Mouse (Mus musculus) heart, embryonic 10.5 days (tissue): ENCODE measurements around the gene Epha1. TPM values are rescaled to one million over a fixed set of nuclear protein-coding genes. Genes with fewer than 3 reads are reported as not detected.
A peak's percentile ranks its signal among the peaks of the same experiment; 100 is the strongest.

ENCODE experiments used
- DNase-seq: peaks from one replicate; pipeline ENCODE4 v3.0.0-alpha.2; 2017; ENCODE audit warnings: low spot score
- H3K27ac ChIP-seq: fragments of 300-500 bp; sonication (generic); 2 replicates; pipeline ENCODE4 v1.5.1; 2016; ENCODE audit warnings: mild to moderate bottlenecking
- H3K27me3 ChIP-seq: fragments of 300-500 bp; sonication (generic); 2 replicates; pipeline ENCODE4 v1.6.1; 2016; ENCODE audit warnings: mild to moderate bottlenecking; ENCODE audit not compliant: poor library complexity, insufficient read depth, severe bottlenecking
- H3K36me3 ChIP-seq: fragments of 300-500 bp; sonication (generic); 2 replicates; pipeline ENCODE4 v1.6.1; 2016; ENCODE audit warnings: mild to moderate bottlenecking, moderate library complexity
- H3K4me1 ChIP-seq: fragments of 300-500 bp; sonication (generic); 2 replicates; pipeline ENCODE4 v1.6.1; 2016; ENCODE audit warnings: mild to moderate bottlenecking
- H3K4me3 ChIP-seq: fragments of 300-500 bp; sonication (generic); 2 replicates; pipeline ENCODE4 v1.5.1; 2016; ENCODE audit warnings: mild to moderate bottlenecking, moderate library complexity
- H3K9me3 ChIP-seq: fragments of 300-500 bp; sonication (generic); 2 replicates; pipeline ENCODE4 v1.6.1; 2016; ENCODE audit warnings: mild to moderate bottlenecking, moderate library complexity
- WGBS: fragments of 180-500 bp; shearing (Covaris S2); methylation state at CpG from one replicate; pipeline ENCODE4 v1.1.7; 2016; 5-methylcytosine and 5-hydroxymethylcytosine counted together
- polyA plus RNA-seq: library from polyadenylated mRNA; unstranded; fragments of >200 nt; fragmentation: Nextera tagmentation; extraction: Ambion mirVana; gene quantifications from 2 replicates; pipeline ENCODE4 v1.2.1, GENCODE M21; 2016

The Epha1 gene
- polyA plus RNA-seq, 1 experiment from 2014 or later, result 4.8 TPM

- Histone ChIP-seq H3K27me3 (no peaks in the 10 kb centered on the region), H3K9me3 (no peaks in the 10 kb centered on the region), H3K4me1 (peaks cover 45% of the 10 kb centered on the region), H3K4me3 (no peak overlapping the region), H3K27ac (peak overlapping the region; percentile 36; the same call in 1 of the 2 replicates), H3K36me3 (no peaks in the 10 kb centered on the region)
- 14% methylated on average over 3 of the region's 3 CpGs for WGBS
- no peak for DNase-seq
Measured at GRCm38 (mm10) chr6:42369870-42370269, 3.2 kb downstream of the Epha1 start.

- DNase-seq, result no peak
- Histone ChIP-seq H3K36me3 (peaks cover 14% of the 10 kb centered on the region), H3K27me3 (no peaks in the 10 kb centered on the region), H3K4me1 (peaks cover 34% of the 10 kb centered on the region), H3K27ac (no peak overlapping the region), H3K9me3 (no peaks in the 10 kb centered on the region), H3K4me3 (no peak overlapping the region)
- WGBS, result 84% methylated on average over 6 of the region's 6 CpGs
Measured at GRCm38 (mm10) chr6:42365215-42365614, 7.9 kb downstream of the Epha1 start.

DNA sequence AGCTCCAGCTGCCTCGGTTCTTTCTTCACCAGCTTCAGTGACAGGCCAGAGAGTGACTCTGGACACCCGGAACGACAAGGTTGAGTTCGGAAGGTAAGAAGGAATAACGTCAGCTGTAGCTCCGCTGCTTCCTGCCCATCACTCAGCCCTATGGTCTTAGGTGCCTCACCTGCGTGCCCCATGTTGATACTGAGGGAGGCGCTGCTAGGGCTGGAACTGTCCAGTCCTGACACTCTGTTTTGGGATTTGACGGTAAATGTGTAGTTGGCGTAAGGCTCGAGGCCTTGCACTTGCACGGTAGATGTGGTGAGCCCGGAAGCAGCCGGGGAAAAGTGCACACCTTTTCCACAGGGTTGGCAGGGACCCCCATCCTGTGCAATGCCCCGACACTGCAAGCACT, 8.5 kb downstream of the Epha1 start:
- DNase-seq, result no peak
- Histone ChIP-seq H3K27me3 (no peaks in the 10 kb centered on the region), H3K36me3 (peaks cover 20% of the 10 kb centered on the region), H3K9me3 (no peaks in the 10 kb centered on the region), H3K4me1 (peaks cover 33% of the 10 kb centered on the region), H3K27ac (no peak overlapping the region), H3K4me3 (no peak overlapping the region)
- WGBS, result 88% methylated on average over 15 of the region's 15 CpGs

GRCm38 (mm10) chr6:42364066-42364465, 9.0 kb downstream of the Epha1 start:
- no peak overlapping the region for H3K4me3 ChIP-seq
- no peak for DNase-seq
- H3K4me1 ChIP-seq, result peaks cover 33% of the 10 kb centered on the region
- no peak overlapping the region for H3K27ac ChIP-seq
- no peaks in the 10 kb centered on the region for H3K27me3 ChIP-seq
- H3K36me3 ChIP-seq, result peaks cover 25% of the 10 kb centered on the region
- 61% methylated on average over 4 of the region's 4 CpGs for WGBS
- no peaks in the 10 kb centered on the region for H3K9me3 ChIP-seq

- WGBS, result 38% methylated on average over 3 of the region's 3 CpGs
- Histone ChIP-seq H3K27ac (peak overlapping the region; percentile 67; the same call in 1 of the 2 replicates), H3K9me3 (no peaks in the 10 kb centered on the region), H3K4me3 (no peak overlapping the region), H3K4me1 (peaks cover 40% of the 10 kb centered on the region), H3K27me3 (no peaks in the 10 kb centered on the region), H3K36me3 (peaks cover 36% of the 10 kb centered on the region)
- no peak for DNase-seq
Measured at GRCm38 (mm10) chr6:42362974-42363373, 10.1 kb downstream of the Epha1 start.

GRCm38 (mm10) chr6:42362497-42362896, 10.6 kb downstream of the Epha1 start:
- 65% methylated on average over 1 of the region's 1 CpGs for WGBS
- Histone ChIP-seq H3K27ac (peak overlapping the region; percentile 67; the same call in 1 of the 2 replicates), H3K4me1 (peaks cover 45% of the 10 kb centered on the region)

GRCm38 (mm10) chr6:42362074-42362473, 11.0 kb downstream of the Epha1 start:
- Histone ChIP-seq H3K27ac (no peak overlapping the region), H3K36me3 (peaks cover 45% of the 10 kb centered on the region)

More at GRCm38 (mm10) chr6:42362497-42362896, 10.6 kb downstream of the Epha1 start:
- DNase-seq, result no peak
- Histone ChIP-seq H3K4me3 (no peak overlapping the region), H3K36me3 (peaks cover 41% of the 10 kb centered on the region), H3K9me3 (no peaks in the 10 kb centered on the region), H3K27me3 (no peaks in the 10 kb centered on the region)

DNA sequence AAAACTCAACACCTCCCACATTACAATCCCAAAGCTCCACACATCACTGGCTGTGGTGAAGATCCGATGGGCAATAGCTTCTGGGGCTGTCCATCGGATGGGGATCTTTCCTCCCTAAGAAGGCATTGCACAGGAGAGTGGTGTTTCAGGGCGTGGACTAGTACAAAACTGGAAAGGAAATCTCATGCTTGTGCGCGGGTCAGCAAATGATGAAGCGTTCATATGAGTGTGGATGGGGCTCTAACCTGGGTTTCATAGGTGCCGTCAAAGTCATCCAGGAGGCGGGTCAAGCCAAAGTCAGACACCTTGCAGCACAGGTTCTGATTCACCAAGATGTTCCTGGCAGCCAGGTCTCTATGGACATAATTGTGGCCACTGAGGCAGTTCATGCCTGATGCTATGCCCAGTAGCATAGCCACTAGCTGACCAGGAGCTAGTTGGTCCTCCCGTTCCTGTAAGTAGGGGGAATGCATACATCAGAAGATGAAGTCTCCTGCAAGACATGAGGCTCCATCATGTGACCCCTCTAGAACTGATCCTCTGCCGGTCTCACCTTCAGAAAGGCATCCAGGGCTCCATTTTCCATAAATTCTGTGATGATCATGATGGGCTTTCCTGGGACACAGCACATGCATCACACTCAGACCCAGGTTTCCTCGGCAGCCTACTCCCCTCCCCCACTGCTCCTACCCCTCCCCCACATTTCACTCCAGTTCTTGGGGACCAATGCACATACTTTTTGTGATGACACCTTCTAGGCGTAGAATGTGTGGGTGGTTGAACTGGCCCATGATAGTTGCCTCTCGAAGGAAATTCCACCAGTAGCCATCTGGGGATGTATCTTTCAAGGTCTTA, 11.8 kb downstream of the Epha1 start:
- H3K4me3 ChIP-seq, result no peak overlapping the region
- 87% methylated on average over 13 of the region's 13 CpGs for WGBS
- no peak for DNase-seq
- H3K9me3 ChIP-seq, result no peaks in the 10 kb centered on the region
- H3K36me3 ChIP-seq, result peaks cover 53% of the 10 kb centered on the region
- H3K27me3 ChIP-seq, result no peaks in the 10 kb centered on the region
- peaks cover 57% of the 10 kb centered on the region for H3K4me1 ChIP-seq
- H3K27ac ChIP-seq, result no peak overlapping the region

More at GRCm38 (mm10) chr6:42362074-42362473, 11.0 kb downstream of the Epha1 start:
- Histone ChIP-seq H3K27me3 (no peaks in the 10 kb centered on the region), H3K4me3 (no peak overlapping the region), H3K9me3 (no peaks in the 10 kb centered on the region), H3K4me1 (peaks cover 49% of the 10 kb centered on the region)
- no peak for DNase-seq
- 54% methylated on average over 1 of the region's 1 CpGs for WGBS

GRCm38 (mm10) chr6:42360231-42360840, 12.7 kb downstream of the Epha1 start:
- 93% methylated on average over 6 of the region's 6 CpGs for WGBS
- DNase-seq, result no peak
- Histone ChIP-seq H3K36me3 (peaks cover 63% of the 10 kb centered on the region), H3K9me3 (no peaks in the 10 kb centered on the region), H3K27me3 (no peaks in the 10 kb centered on the region), H3K27ac (no peak overlapping the region), H3K4me3 (no peak overlapping the region), H3K4me1 (peaks cover 63% of the 10 kb centered on the region)

DNA sequence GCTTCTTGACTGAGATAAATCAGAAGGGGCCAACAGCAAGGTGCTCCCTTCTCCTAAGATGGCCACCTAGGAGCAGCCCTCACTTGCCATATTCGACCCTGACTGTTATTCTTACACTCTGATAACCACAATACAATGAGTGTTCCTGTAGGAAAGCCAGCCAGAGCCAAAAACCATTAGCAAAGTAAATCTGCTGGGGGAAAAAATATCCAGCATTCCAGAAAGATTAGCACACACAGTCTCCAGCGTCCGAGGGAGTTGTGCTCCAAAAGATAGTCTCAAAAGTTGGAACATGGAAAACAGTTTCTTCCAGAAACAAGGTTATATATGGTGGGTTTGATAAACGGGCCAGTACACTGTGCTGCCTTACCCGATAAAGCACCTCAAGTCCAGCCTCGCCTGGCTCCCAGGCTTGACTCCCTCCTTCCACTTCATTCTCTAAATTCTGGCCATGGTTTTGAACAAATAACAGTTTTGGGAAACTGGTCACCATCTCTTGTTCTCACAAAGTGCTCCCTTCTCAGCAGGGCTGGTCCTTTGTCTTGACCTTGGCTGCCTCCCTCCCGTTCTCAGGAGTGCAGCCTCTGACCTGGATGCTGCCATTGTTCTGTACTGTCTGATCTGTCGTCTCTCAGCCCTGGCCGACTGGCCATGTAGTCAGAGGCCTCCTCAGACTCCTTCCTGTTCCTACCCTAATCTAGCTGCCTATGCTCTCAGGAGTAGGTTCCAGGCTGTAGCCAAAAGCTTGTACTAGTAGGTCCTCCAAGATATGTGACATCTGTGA, 13.5 kb downstream of the Epha1 start:
- H3K27ac ChIP-seq, result peak overlapping the region; percentile 29; the same call in 1 of the 2 replicates
- DNase-seq, result no peak
- WGBS, result 58% methylated on average over 9 of the region's 9 CpGs
- H3K4me3 ChIP-seq, result no peak overlapping the region
- H3K27me3 ChIP-seq, result no peaks in the 10 kb centered on the region
- H3K9me3 ChIP-seq, result no peaks in the 10 kb centered on the region
- peaks cover 68% of the 10 kb centered on the region for H3K4me1 ChIP-seq
- peaks cover 70% of the 10 kb centered on the region for H3K36me3 ChIP-seq

DNA sequence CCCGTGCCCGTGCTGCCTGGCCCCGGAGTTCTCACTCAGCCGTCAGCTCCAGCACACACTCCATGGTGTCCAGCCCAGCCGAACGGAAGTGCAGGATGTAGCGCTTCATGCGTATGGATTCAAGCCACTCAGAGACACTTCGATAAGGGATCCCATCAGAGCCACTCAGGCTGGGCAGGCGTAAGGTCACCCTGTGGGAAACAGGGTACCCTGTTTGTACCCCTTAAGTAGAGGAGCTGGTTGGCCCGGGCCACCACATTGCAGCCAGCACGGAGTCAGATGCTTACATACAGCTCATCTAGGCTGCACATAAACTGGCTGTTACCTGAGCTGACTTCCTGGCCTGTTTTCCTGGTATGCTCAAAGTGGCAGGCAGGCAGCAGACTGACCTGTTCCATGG, 14.2 kb downstream of the Epha1 start:
- DNase-seq, result no peak
- Histone ChIP-seq H3K4me3 (no peak overlapping the region), H3K36me3 (peaks cover 74% of the 10 kb centered on the region), H3K9me3 (no peaks in the 10 kb centered on the region), H3K4me1 (peaks cover 73% of the 10 kb centered on the region), H3K27ac (no peak overlapping the region), H3K27me3 (no peaks in the 10 kb centered on the region)
- WGBS, result 91% methylated on average over 12 of the region's 12 CpGs

- Histone ChIP-seq H3K36me3 (peaks cover 84% of the 10 kb centered on the region), H3K9me3 (no peaks in the 10 kb centered on the region), H3K4me3 (no peak overlapping the region), H3K27ac (peak overlapping the region; percentile 52), H3K4me1 (peaks cover 73% of the 10 kb centered on the region), H3K27me3 (no peaks in the 10 kb centered on the region)
- WGBS, result 49% methylated on average over 6 of the region's 6 CpGs
- no peak for DNase-seq
Measured at GRCm38 (mm10) chr6:42357901-42358300, 15.2 kb downstream of the Epha1 start.
